ENCODE assay signal across 25 mouse cellular contexts in the genomic region with DNA sequence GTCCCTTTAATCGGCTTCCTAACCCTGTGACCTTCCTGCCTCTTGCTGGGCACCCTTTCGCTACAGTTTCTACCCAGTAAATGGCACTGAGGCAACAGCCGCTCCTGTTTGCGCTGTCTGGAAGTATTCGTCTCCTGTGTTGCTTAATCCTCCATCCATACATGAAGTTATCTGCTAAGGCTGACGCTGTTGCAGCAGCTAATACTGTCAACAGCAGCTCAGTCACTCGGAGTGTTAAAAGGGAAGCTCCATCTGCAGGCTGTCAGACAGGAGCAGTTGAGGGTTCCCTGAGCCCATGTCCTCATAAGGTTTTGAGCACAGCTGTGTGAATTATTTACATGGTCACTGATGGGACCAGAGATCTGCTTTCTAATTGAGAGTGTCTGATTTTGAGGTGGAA.
DNase-seq lines count a peak whose midpoint lies in the region; ATAC-seq and TF ChIP-seq lines count a peak whose summit lies in the region.
"Had no signal": no experiment of that assay in that cellular context is flagged by ENCODE, and none has a peak within 500 bp of the region (broad histone marks: within the 10 kb centered on the region; RNA-seq: fewer than 3 reads in every experiment).

No protein-coding gene starts in this region.

- H3K27me3 ChIP-seq in forebrain, embryonic 14.5 days (replicated peaks; ENCODE audit: control insufficient read depth, insufficient read depth, low read length), result no peaks in the 10 kb centered on the region
- no peaks in the 10 kb centered on the region for H3K27me3 ChIP-seq in forebrain, embryonic 11.5 days (ENCODE audit: control insufficient read depth, insufficient read depth, low read length)
- H3K27me3 ChIP-seq in hindbrain, embryonic 15.5 days, result no peaks in the 10 kb centered on the region
- H3K27me3 ChIP-seq in hindbrain, embryonic 12.5 days, result no peaks in the 10 kb centered on the region
- no peaks in the 10 kb centered on the region for H3K27me3 ChIP-seq in midbrain, embryonic 15.5 days (replicated peaks)
- no peaks in the 10 kb centered on the region for H3K27me3 ChIP-seq in midbrain, postnatal 0 days (ENCODE audit: insufficient read depth, low read length)
- no peaks in the 10 kb centered on the region for H3K27me3 ChIP-seq in heart, embryonic 12.5 days (replicated peaks)
- H3K27me3 ChIP-seq: embryonic facial prominence, embryonic 12.5 days; forebrain, embryonic 12.5 days; heart, embryonic 13.5 days had no signal

- H3K36me3 ChIP-seq in forebrain, embryonic 14.5 days (ENCODE audit: control insufficient read depth, insufficient read depth, low read length), result no peaks in the 10 kb centered on the region
- no peaks in the 10 kb centered on the region for H3K36me3 ChIP-seq in forebrain, embryonic 11.5 days (ENCODE audit: control insufficient read depth, insufficient read depth, low read length)
- H3K36me3 ChIP-seq in hindbrain, embryonic 15.5 days, result no peaks in the 10 kb centered on the region
- H3K36me3 ChIP-seq in hindbrain, embryonic 12.5 days, result no peaks in the 10 kb centered on the region
- no peaks in the 10 kb centered on the region for H3K36me3 ChIP-seq in midbrain, embryonic 15.5 days (replicated peaks)
- H3K36me3 ChIP-seq in midbrain, postnatal 0 days (ENCODE audit: insufficient read depth, low read length), result no peaks in the 10 kb centered on the region
- no peaks in the 10 kb centered on the region for H3K36me3 ChIP-seq in heart, embryonic 12.5 days
- H3K36me3 ChIP-seq: embryonic facial prominence, embryonic 12.5 days; forebrain, embryonic 12.5 days; G1E; heart, embryonic 13.5 days had no signal

- TF ChIP-seq CTCF in midbrain, postnatal 0 days (IDR thresholded peaks at IDR 0.05), result no peak

- WGBS in forebrain, embryonic 14.5 days, result 68% methylated on average over 7 of the region's 7 CpGs
- WGBS in forebrain, embryonic 11.5 days, result 77% methylated on average over 7 of the region's 7 CpGs
- 62% methylated on average over 7 of the region's 7 CpGs for WGBS in hindbrain, embryonic 15.5 days
- WGBS in hindbrain, embryonic 12.5 days, result 72% methylated on average over 7 of the region's 7 CpGs
- 51% methylated on average over 7 of the region's 7 CpGs for WGBS in midbrain, embryonic 15.5 days
- WGBS in midbrain, postnatal 0 days, result 45% methylated on average over 7 of the region's 7 CpGs
- WGBS in heart, embryonic 12.5 days, result 36% methylated on average over 7 of the region's 7 CpGs

- H3K9ac ChIP-seq in forebrain, embryonic 14.5 days (ENCODE audit: low read length), result no peak overlapping the region
- H3K9ac ChIP-seq in forebrain, embryonic 11.5 days (ENCODE audit: low read length), result no peak overlapping the region
- no peak overlapping the region for H3K9ac ChIP-seq in hindbrain, embryonic 15.5 days
- H3K9ac ChIP-seq in hindbrain, embryonic 12.5 days, result no peak overlapping the region
- no peak overlapping the region for H3K9ac ChIP-seq in midbrain, embryonic 15.5 days
- no peak overlapping the region for H3K9ac ChIP-seq in midbrain, postnatal 0 days (replicated peaks; ENCODE audit: low read length, poor library complexity, severe bottlenecking)
- no peak overlapping the region for H3K9ac ChIP-seq in heart, embryonic 12.5 days
- H3K9ac ChIP-seq: embryonic facial prominence, embryonic 12.5 days; forebrain, embryonic 12.5 days; forebrain, postnatal 0 days; heart, embryonic 13.5 days had no signal

- no peak for ATAC-seq in forebrain, embryonic 14.5 days
- ATAC-seq in forebrain, embryonic 11.5 days (replicated peaks; ENCODE audit: low FRiP score), result no peak
- no peak; the same call in 1 of the 2 replicates for ATAC-seq in hindbrain, embryonic 15.5 days (ENCODE audit: low FRiP score, low read depth)
- no peak for ATAC-seq in hindbrain, embryonic 12.5 days (ENCODE audit: low FRiP score)
- peak; percentile 51; the same call in 1 of the 2 replicates for ATAC-seq in midbrain, embryonic 15.5 days (replicated peaks)
- no peak for ATAC-seq in midbrain, postnatal 0 days (ENCODE audit: low FRiP score)
- ATAC-seq in heart, embryonic 12.5 days (ENCODE audit: insufficient number of reproducible peaks, low FRiP score), result no peak
- no peak for ATAC-seq in megakaryocyte-erythroid progenitor cell, adult 5-6 weeks (replicated peaks; ENCODE audit: low FRiP score, low TSS enrichment, poor library complexity, severe bottlenecking)
- ATAC-seq: CD4-positive, CD25-positive, alpha-beta regulatory T cell, adult 4 months; forebrain, postnatal 0 days; hindbrain, postnatal 0 days had no signal

- no peak overlapping the region for H3K4me2 ChIP-seq in forebrain, embryonic 14.5 days (ENCODE audit: low read length)
- H3K4me2 ChIP-seq in forebrain, embryonic 11.5 days (ENCODE audit: low read depth, low read length, severe bottlenecking), result no peak overlapping the region
- H3K4me2 ChIP-seq in hindbrain, embryonic 15.5 days, result no peak overlapping the region
- H3K4me2 ChIP-seq in hindbrain, embryonic 12.5 days (replicated peaks), result no peak overlapping the region
- no peak overlapping the region for H3K4me2 ChIP-seq in midbrain, embryonic 15.5 days
- no peak overlapping the region for H3K4me2 ChIP-seq in midbrain, postnatal 0 days (ENCODE audit: low read depth, low read length, poor library complexity, severe bottlenecking)
- no peak overlapping the region for H3K4me2 ChIP-seq in heart, embryonic 12.5 days
- H3K4me2 ChIP-seq: embryonic facial prominence, embryonic 12.5 days; forebrain, embryonic 12.5 days; heart, embryonic 13.5 days had no signal

- peak; percentile 18 for DNase-seq in forebrain, embryonic 14.5 days (ENCODE audit: low spot score)
- no peak for DNase-seq in forebrain, embryonic 11.5 days (ENCODE audit: low spot score)
- DNase-seq in midbrain, postnatal 0 days (ENCODE audit: low spot score), result no peak
- DNase-seq: adrenal gland, adult 8-10 months; adrenal gland, postnatal 36 days; B cell, adult 2 months; cerebellum, adult 11 months; cerebellum, adult 9-10 months; cerebellum, postnatal 25 days; forebrain, postnatal 0 days; gastrocnemius, adult 2 months; gastrocnemius, postnatal 25 days; heart, adult 2 months; heart, postnatal 36 days had no signal

- no peak overlapping the region for H3K27ac ChIP-seq in forebrain, embryonic 14.5 days (ENCODE audit: low read depth, low read length)
- no peak overlapping the region for H3K27ac ChIP-seq in forebrain, embryonic 11.5 days (ENCODE audit: low read depth, low read length)
- H3K27ac ChIP-seq in hindbrain, embryonic 15.5 days (replicated peaks), result 0 out of 2 replicates have a peak overlapping the region, but pooled peaks have one; percentile 31
- H3K27ac ChIP-seq in hindbrain, embryonic 12.5 days, result no peak overlapping the region
- H3K27ac ChIP-seq in midbrain, embryonic 15.5 days, result peak overlapping the region; percentile 37; the same call in 1 of the 2 replicates
- no peak overlapping the region for H3K27ac ChIP-seq in midbrain, postnatal 0 days (ENCODE audit: low read depth, low read length)
- H3K27ac ChIP-seq in heart, embryonic 12.5 days (ENCODE audit: poor library complexity, severe bottlenecking), result no peak overlapping the region
- H3K27ac ChIP-seq: embryonic facial prominence, embryonic 12.5 days; forebrain, embryonic 12.5 days; gastrocnemius, adult 2 months; heart, adult 2 months; heart, embryonic 13.5 days; hindbrain, postnatal 0 days had no signal

- H3K9me3 ChIP-seq in forebrain, embryonic 14.5 days (replicated peaks; ENCODE audit: control insufficient read depth, low read length), result no peaks in the 10 kb centered on the region
- no peaks in the 10 kb centered on the region for H3K9me3 ChIP-seq in forebrain, embryonic 11.5 days (ENCODE audit: control insufficient read depth, low read length)
- no peaks in the 10 kb centered on the region for H3K9me3 ChIP-seq in hindbrain, embryonic 15.5 days
- no peaks in the 10 kb centered on the region for H3K9me3 ChIP-seq in hindbrain, embryonic 12.5 days (replicated peaks)
- no peaks in the 10 kb centered on the region for H3K9me3 ChIP-seq in midbrain, embryonic 15.5 days
- no peaks in the 10 kb centered on the region for H3K9me3 ChIP-seq in midbrain, postnatal 0 days (ENCODE audit: low read length)
- no peaks in the 10 kb centered on the region for H3K9me3 ChIP-seq in heart, embryonic 12.5 days (replicated peaks)
- H3K9me3 ChIP-seq: embryonic facial prominence, embryonic 12.5 days; forebrain, embryonic 12.5 days; G1E; heart, embryonic 13.5 days had no signal

- no peaks in the 10 kb centered on the region for H3K4me1 ChIP-seq in forebrain, embryonic 14.5 days (ENCODE audit: control insufficient read depth, insufficient read depth, low read length)
- H3K4me1 ChIP-seq in forebrain, embryonic 11.5 days (replicated peaks; ENCODE audit: control insufficient read depth, insufficient read depth, low read length), result no peaks in the 10 kb centered on the region
- peaks cover 9% of the 10 kb centered on the region; the same call in 1 of the 2 replicates for H3K4me1 ChIP-seq in hindbrain, embryonic 15.5 days (replicated peaks)
- H3K4me1 ChIP-seq in hindbrain, embryonic 12.5 days, result peaks cover 6% of the 10 kb centered on the region; the same call in 1 of the 2 replicates
- H3K4me1 ChIP-seq in midbrain, embryonic 15.5 days, result peaks cover 9% of the 10 kb centered on the region; the same call in 1 of the 2 replicates
- no peaks in the 10 kb centered on the region for H3K4me1 ChIP-seq in midbrain, postnatal 0 days (ENCODE audit: insufficient read depth, low read length)
- H3K4me1 ChIP-seq in heart, embryonic 12.5 days (replicated peaks), result 0 out of 2 replicates have a peak, but pooled peaks cover 3% of the 10 kb centered on the region
- H3K4me1 ChIP-seq: embryonic facial prominence, embryonic 12.5 days; heart, embryonic 13.5 days had no signal

- no peak overlapping the region for H3K4me3 ChIP-seq in forebrain, embryonic 14.5 days (ENCODE audit: low read depth, low read length)
- H3K4me3 ChIP-seq in forebrain, embryonic 11.5 days (ENCODE audit: low read depth, low read length), result no peak overlapping the region
- H3K4me3 ChIP-seq in hindbrain, embryonic 15.5 days, result no peak overlapping the region
- no peak overlapping the region for H3K4me3 ChIP-seq in hindbrain, embryonic 12.5 days
- no peak overlapping the region for H3K4me3 ChIP-seq in midbrain, embryonic 15.5 days
- no peak overlapping the region for H3K4me3 ChIP-seq in midbrain, postnatal 0 days (ENCODE audit: low read depth, low read length)
- no peak overlapping the region for H3K4me3 ChIP-seq in heart, embryonic 12.5 days
- H3K4me3 ChIP-seq: embryonic facial prominence, embryonic 12.5 days; forebrain, embryonic 12.5 days; gastrocnemius, adult 2 months; heart, adult 2 months; heart, embryonic 13.5 days had no signal

Comparison
In these comparisons a context has a peak if more than half of its experiments do, and no peak if none do; other contexts are left out.
1. H3K27ac ChIP-seq: peak in hindbrain, embryonic 15.5 days (single experiment) and midbrain, embryonic 15.5 days (single experiment); none in forebrain, embryonic 14.5 days (single experiment), forebrain, embryonic 11.5 days (single experiment), hindbrain, embryonic 12.5 days (single experiment), midbrain, postnatal 0 days (single experiment) and heart, embryonic 12.5 days (single experiment).